Mouse (Mus musculus): ENCODE data around the gene Snx29.

DNA sequence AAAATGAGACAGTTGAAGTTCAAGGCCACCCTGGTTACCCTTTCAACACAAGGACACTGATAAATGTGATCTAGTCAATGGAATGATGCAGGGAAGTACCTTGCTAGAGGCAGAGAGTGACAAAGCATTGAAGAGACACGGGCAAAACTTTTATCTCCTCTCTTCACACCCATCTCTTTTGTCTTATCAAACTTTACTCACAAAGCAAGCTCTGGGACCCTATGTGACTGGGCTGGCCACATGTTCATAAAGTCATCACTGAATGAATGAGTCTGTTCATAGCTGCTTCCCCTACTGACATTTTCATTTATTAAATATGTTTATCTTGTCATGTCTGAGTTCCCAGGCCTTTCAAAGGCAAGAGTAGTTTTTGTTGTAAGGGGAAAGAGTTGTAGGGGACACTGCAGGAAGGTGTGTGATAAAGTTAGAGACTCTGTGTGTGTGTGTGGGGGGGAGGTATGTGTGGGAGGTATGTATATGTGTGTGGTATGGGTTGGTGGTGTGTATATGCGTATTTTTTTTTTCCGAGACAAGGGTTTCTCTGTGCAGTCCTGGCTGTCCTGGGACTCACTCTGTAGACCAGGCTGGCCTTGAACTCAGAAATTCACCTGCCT is 291.8 kb downstream of the Snx29 start:
- no peak for TF ChIP-seq CTCF (IDR thresholded peaks at IDR 0.05; ENCODE audit: low read depth)
- TF ChIP-seq EP300 (IDR thresholded peaks at IDR 0.05; ENCODE audit: low read depth) = peak; percentile 72

Data from liver, embryonic 14.5 days (tissue).